Mouse (Mus musculus) intestine, embryonic 16.5 days (tissue): ENCODE measurements at regions not wholly inside any gene's neighbourhood (a gene's known extent, or its start where the extent isn't known, plus 50 kb on each side); places are given as distances from the start of the nearest gene placed in this dataset.

ENCODE experiments used
- ATAC-seq: fragments of 200-750 bp; cut with Nextera tagmentation; 2 replicates; pipeline ENCODE4 v1.8.0; 2017; ENCODE audit warnings: moderate TSS enrichment, moderate library complexity
- H3K27ac ChIP-seq: fragments of 300-500 bp; sonication (generic); 2 replicates; pipeline ENCODE4 v1.5.1; 2014; ENCODE audit warnings: mild to moderate bottlenecking, low read length
- H3K27me3 ChIP-seq: fragments of 300-500 bp; sonication (generic); replicated peaks from 2 replicates; pipeline ENCODE4 v1.6.1; 2014; ENCODE audit warnings: low read length, control low read depth, mixed read lengths; ENCODE audit not compliant: control insufficient read depth, insufficient read depth
- H3K36me3 ChIP-seq: fragments of 300-500 bp; sonication (generic); 2 replicates; pipeline ENCODE4 v1.6.1; 2014; ENCODE audit warnings: low read length, control low read depth; ENCODE audit not compliant: control insufficient read depth, insufficient read depth
- H3K4me1 ChIP-seq: fragments of 300-500 bp; sonication (generic); 2 replicates; pipeline ENCODE4 v1.6.1; 2014; ENCODE audit warnings: low read length, control low read depth, mixed read lengths; ENCODE audit not compliant: control insufficient read depth, insufficient read depth
- H3K4me2 ChIP-seq: fragments of 300-500 bp; sonication (generic); 2 replicates; pipeline ENCODE4 v1.6.1; 2014; ENCODE audit warnings: low read depth, low read length, control low read depth
- H3K4me3 ChIP-seq: fragments of 300-500 bp; sonication (generic); 2 replicates; pipeline ENCODE4 v1.5.1; 2014; ENCODE audit warnings: mild to moderate bottlenecking, low read length
- H3K9ac ChIP-seq: fragments of 300-500 bp; sonication (generic); 2 replicates; pipeline ENCODE4 v1.6.1; 2014; ENCODE audit warnings: low read depth, low read length
- H3K9me3 ChIP-seq: fragments of 300-500 bp; sonication (generic); 2 replicates; pipeline ENCODE4 v1.6.1; 2016; ENCODE audit warnings: low read length, control low read depth; ENCODE audit not compliant: control insufficient read depth
- WGBS: fragments of 180-500 bp; shearing (Covaris S2); extraction: QIAGEN DNeasy Blood & Tissue Kit; methylation state at CpG from one replicate; pipeline ENCODE4 v1.1.7; 2014; 5-methylcytosine and 5-hydroxymethylcytosine counted together

DNA sequence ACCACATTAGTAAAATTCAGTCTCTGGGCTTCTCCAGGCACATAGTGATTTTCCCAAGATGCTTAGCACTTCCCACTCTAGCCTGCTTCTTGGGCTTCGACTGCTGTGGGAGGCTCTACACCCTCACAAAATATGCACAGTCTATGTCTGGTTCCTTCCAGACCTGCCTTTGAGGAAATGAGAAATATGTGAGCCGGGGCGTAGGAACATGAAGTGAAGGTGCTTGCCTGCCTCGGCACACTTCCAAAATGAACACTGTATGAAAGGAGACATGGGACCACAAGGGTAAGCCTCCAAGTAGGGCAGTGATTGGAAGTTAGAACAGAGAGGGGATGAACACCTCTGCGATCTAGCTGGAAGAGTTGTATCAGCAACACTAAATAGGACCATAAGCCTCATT, 54.5 kb downstream of the Gm10260 start:
- no peak overlapping the region for H3K9ac ChIP-seq
- no peaks in the 10 kb centered on the region for H3K36me3 ChIP-seq
- no peak overlapping the region for H3K27ac ChIP-seq
- H3K4me3 ChIP-seq: no peak overlapping the region
- H3K9me3 ChIP-seq: no peaks in the 10 kb centered on the region
- 89% methylated on average over 5 of the region's 5 CpGs for WGBS
- no peaks in the 10 kb centered on the region for H3K27me3 ChIP-seq
- no peak for ATAC-seq
- H3K4me2 ChIP-seq: no peak overlapping the region
- no peaks in the 10 kb centered on the region for H3K4me1 ChIP-seq

DNA sequence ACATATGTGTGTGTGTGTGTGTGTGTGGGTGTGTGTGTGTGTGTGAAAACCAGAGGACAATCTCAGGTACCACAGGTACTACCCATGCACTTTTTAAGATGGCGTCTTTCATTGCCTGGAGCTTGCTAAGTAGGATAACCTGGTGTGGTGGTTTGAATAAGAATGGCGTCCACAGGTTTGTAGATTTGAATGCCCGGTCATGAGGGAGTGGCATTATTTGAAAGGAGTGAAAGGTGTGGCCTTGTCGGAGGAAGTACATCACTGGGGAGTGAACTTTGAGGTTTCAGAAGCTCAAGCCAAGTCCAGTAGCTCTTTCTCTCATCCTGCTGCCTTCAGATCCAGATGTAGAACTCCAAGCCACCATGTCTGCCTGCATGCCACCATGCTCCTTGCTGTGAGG, 55.9 kb downstream of the Gm10260 start:
- 94% methylated on average over 4 of the region's 4 CpGs for WGBS
- H3K4me2 ChIP-seq: no peak overlapping the region
- no peak overlapping the region for H3K4me3 ChIP-seq
- H3K9me3 ChIP-seq: no peaks in the 10 kb centered on the region
- H3K27me3 ChIP-seq: no peaks in the 10 kb centered on the region
- H3K9ac ChIP-seq: no peak overlapping the region
- no peak for ATAC-seq
- no peaks in the 10 kb centered on the region for H3K36me3 ChIP-seq
- no peak overlapping the region for H3K27ac ChIP-seq
- H3K4me1 ChIP-seq: no peaks in the 10 kb centered on the region

DNA sequence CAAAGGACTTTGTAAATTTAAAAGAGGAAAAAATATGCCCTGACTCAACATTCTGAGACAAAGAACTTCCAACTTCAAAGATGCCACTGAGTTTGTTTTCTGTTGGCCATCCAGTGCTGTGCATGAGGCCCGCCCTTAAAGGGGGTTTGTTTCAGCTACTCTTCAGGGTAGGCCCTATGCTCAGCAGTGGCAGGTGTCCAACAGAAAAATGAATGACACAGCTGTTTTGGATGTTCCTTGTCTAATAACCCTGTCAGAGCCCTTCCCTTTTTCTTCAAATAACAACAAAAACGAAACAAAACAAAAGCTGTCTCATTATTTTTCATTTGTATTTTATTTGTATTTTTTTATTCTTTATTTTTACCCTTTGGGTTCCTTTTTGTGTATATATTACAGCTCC, 61.5 kb downstream of the Gm10260 start:
- WGBS: 87% methylated on average over 2 of the region's 2 CpGs
- Histone ChIP-seq H3K4me2 (no peak overlapping the region), H3K9ac (no peak overlapping the region), H3K36me3 (no peaks in the 10 kb centered on the region), H3K27me3 (no peaks in the 10 kb centered on the region), H3K4me1 (no peaks in the 10 kb centered on the region), H3K9me3 (no peaks in the 10 kb centered on the region), H3K27ac (no peak overlapping the region), H3K4me3 (no peak overlapping the region)
- ATAC-seq: no peak

DNA sequence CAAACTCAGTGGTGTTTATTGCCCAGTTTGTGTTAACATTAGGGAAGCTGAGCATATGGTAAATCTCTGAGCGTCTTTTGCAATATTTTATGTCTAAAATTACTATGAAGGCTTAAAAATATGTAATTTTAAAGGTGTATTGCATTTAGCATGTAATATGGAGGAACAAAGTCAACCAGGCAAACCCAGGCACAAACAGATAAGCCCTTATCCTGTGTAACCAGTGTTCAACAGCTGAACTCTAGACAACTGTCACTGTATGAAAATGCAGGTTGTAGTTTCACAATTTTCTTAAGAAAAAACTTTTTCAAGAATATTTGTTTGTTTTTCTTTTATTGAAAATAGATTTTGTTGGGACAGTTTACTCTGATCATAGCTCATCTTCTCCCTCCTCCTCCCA, 62.1 kb downstream of the Gm10260 start:
- Histone ChIP-seq H3K27ac (no peak overlapping the region), H3K9ac (no peak overlapping the region), H3K36me3 (no peaks in the 10 kb centered on the region), H3K9me3 (no peaks in the 10 kb centered on the region), H3K4me2 (no peak overlapping the region), H3K4me3 (no peak overlapping the region), H3K4me1 (no peaks in the 10 kb centered on the region), H3K27me3 (no peaks in the 10 kb centered on the region)
- no peak for ATAC-seq
- 76% methylated on average over 1 of the region's 1 CpGs for WGBS

DNA sequence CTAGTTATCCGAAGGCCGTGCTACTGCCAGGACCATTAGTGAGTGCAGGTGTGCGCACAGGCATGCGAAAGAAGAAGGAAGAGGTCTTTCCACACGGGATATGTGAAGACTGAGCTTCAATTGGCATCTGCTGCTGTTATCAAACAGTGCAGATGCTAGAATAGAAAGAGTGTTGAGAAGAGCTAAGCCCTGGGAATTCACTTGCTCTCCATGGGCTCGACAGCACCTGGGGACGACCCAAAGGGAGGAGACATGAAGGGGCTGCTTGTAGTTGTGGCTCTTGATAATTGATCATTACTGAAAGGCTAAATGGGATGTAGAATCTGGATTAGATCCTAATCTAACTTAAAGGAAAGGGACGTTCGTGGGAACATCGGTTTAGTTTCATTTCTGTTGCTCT, 63.2 kb downstream of the Gm10260 start:
- Histone ChIP-seq H3K27me3 (no peaks in the 10 kb centered on the region), H3K4me3 (no peak overlapping the region), H3K4me2 (no peak overlapping the region), H3K9ac (no peak overlapping the region), H3K36me3 (no peaks in the 10 kb centered on the region), H3K4me1 (no peaks in the 10 kb centered on the region), H3K27ac (no peak overlapping the region), H3K9me3 (no peaks in the 10 kb centered on the region)
- ATAC-seq: no peak
- 87% methylated on average over 10 of the region's 10 CpGs for WGBS

DNA sequence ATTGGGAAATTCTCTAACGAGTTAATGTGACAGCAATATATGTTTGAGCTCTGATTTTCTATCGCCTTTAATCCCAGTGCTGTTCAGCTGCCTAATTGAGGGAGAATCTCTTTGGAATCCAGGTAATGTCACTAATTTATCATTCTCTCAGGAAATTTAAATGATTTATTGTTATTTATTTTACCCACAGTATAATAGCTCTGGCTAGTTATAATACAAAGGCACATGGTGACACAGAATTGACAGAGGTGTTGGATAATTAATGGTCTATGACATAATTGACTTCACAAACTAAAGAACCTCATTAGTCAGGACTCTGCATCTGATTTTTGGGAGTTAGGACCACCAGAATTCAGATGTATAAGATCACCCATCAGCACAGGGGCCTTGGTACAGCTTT, 65.4 kb downstream of the Gm10260 start:
- H3K4me1 ChIP-seq: no peaks in the 10 kb centered on the region
- no peak overlapping the region for H3K4me2 ChIP-seq
- no peaks in the 10 kb centered on the region for H3K27me3 ChIP-seq
- H3K27ac ChIP-seq: no peak overlapping the region
- H3K9ac ChIP-seq: no peak overlapping the region
- WGBS: 78% methylated on average over 2 of the region's 2 CpGs
- H3K9me3 ChIP-seq: no peaks in the 10 kb centered on the region
- H3K36me3 ChIP-seq: no peaks in the 10 kb centered on the region
- ATAC-seq: no peak
- no peak overlapping the region for H3K4me3 ChIP-seq

DNA sequence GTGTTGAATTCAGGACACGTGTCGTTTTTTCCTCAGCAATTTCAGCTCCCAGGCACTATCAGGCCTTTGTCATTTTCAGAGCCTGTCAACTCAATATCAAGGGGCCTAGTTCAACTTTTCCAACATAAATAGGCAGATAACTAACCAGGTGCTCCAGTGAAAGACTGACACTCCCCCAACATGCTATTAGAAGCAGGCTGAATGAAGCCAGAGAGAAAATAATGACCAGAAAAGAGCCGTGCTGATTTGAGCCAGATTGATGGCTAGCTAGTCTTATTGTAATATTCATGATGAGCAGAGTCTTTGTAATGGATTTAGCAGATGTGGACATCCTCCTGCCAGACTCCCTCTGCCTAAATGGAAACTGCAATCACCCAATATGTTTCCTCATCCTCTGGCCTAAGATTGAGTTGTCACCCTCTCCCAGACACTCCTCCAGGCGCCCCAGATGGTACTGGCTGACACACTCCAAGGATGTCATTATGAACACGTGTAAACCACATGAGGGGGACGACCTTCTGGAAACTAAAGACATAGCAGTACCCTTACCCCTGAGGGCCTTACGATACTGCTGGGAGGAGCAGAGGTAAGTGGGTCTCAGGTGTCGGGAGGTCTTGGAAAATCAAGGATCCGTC, 66.0 kb downstream of the Gm10260 start:
- no peaks in the 10 kb centered on the region for H3K4me1 ChIP-seq
- no peak overlapping the region for H3K4me2 ChIP-seq
- no peak overlapping the region for H3K9ac ChIP-seq
- no peaks in the 10 kb centered on the region for H3K27me3 ChIP-seq
- no peak overlapping the region for H3K4me3 ChIP-seq
- 72% methylated on average over 9 of the region's 9 CpGs for WGBS
- no peak overlapping the region for H3K27ac ChIP-seq
- H3K36me3 ChIP-seq: no peaks in the 10 kb centered on the region
- ATAC-seq: no peak
- no peaks in the 10 kb centered on the region for H3K9me3 ChIP-seq

DNA sequence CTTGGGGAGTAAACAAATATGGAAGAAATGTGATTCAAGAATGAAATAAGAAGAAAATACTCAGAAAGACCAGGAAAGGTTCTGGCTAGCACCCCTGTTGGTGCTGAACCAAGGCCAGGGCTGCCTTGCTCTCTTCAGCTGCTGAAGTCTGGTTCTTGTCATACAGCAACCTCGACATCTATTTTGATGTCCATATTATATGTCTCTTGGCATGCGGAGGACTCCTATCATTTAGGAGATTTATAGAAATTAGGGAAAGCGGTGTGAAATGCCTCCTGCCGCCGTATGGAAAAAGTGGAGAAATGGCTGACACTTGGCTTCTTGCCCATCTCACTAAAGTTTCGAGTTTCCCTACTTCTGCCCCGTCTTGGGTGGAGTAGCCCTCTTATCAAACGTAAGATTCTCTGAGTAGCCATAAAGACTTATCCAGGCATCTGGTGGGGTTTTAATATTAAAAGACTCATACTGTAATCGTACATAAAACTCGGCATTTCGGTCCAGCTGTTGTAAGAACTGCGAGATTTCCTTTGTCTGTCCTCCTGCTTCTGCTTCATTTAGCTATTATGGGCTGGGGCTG, 72.0 kb downstream of the Gm10260 start:
- H3K36me3 ChIP-seq: no peaks in the 10 kb centered on the region
- no peak for ATAC-seq
- H3K4me1 ChIP-seq: no peaks in the 10 kb centered on the region
- no peak overlapping the region for H3K4me2 ChIP-seq
- 52% methylated on average over 12 of the region's 12 CpGs for WGBS
- no peak overlapping the region for H3K9ac ChIP-seq
- H3K4me3 ChIP-seq: no peak overlapping the region
- H3K9me3 ChIP-seq: no peaks in the 10 kb centered on the region
- no peaks in the 10 kb centered on the region for H3K27me3 ChIP-seq
- H3K27ac ChIP-seq: 0 out of 2 replicates have a peak overlapping the region, but pooled peaks have one; percentile 24

DNA sequence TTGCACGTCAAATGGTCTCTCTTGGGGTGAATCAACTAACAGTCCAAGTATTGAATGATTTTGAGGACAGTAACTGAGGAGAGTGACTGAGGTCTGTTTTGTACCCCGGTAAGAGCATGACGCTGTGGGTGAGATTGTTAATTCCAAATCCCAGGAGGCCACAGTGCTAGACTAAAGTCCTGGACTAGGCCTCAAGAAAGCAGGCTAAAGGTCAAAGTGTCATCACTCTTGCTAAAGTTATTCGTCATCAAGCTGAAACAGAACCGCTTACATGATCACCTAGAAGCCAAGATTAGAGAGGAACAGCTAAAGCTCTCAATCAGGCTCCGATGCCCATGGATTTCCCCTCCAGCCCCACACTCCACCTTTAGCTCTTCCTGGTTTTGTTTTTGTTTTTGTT, 76.6 kb downstream of the Gm10260 start:
- WGBS: 87% methylated on average over 6 of the region's 6 CpGs
- Histone ChIP-seq H3K4me3 (no peak overlapping the region), H3K36me3 (no peaks in the 10 kb centered on the region), H3K9ac (no peak overlapping the region), H3K27ac (no peak overlapping the region), H3K27me3 (no peaks in the 10 kb centered on the region), H3K9me3 (no peaks in the 10 kb centered on the region), H3K4me2 (no peak overlapping the region), H3K4me1 (peaks cover 7% of the 10 kb centered on the region; the same call in 1 of the 2 replicates)
- no peak for ATAC-seq
